Mouse (Mus musculus): Measurements from ENCODE around the gene Setd2. TPM values are rescaled to one million over a fixed set of nuclear protein-coding genes. Genes with fewer than 3 reads are reported as not detected.

Setd2 gene
- total RNA-seq, 2 experiments from 2014 or later: 43.3 to 44.3 TPM

DNA sequence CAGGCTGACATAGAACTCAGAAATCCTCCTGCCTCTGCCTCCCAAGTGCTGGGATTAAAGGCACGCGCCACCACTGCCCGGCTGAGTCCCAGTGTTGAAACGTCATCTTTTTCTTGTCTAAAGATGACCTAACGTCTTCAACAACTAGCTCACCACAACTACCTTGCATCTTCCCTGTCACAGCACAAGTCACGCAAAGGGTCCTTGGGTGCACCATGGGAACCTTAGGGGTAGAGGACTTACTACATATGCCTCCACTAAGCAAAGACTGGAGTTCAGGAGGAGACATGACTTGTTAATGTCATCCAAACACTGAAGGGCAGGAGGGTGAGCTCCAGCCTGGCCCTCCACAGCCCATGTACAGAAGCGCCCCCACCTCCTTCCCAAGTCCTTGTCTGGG is 88.3 kb downstream of the Setd2 start:
- intact Hi-C loops (cut with DNase I): loop anchor here (5.0 kb wide), 1 partner anchor 173 kb away; no protein-coding TSS in a partner anchor
- DNase-seq: no peak

DNA sequence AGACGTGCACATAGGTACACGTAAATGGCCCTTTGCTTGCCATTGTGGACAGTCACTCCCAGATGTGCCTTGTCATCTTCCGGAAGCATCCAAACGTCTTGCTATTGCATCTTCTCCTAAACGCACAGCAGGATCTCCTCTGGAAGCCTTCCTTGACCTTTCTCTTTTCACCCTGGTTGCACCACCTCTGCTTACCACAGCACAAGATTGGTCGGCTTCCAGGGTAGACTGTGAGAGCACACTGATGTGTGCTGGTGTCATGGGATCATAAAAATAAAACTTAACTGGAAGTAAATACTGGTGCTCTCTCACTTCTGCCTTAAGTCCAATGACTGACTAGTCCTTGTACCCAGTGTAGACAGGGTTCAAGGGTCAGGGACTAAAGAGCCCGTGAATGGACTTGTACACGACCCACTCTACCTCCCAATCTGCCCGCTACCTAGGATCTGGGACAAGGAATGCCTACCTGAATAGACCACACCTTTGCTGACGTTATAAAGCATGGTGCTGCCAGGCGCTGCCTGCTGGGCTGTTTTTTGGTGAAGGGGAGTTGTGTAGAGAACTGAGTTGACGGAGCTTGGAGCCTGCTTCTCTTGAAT is 90.3 kb downstream of the Setd2 start:
- DNase-seq: no peak
- intact Hi-C loops (cut with DNase I): loop anchor here (5.0 kb wide), 1 partner anchor 175 kb away; no protein-coding TSS in a partner anchor

DNA sequence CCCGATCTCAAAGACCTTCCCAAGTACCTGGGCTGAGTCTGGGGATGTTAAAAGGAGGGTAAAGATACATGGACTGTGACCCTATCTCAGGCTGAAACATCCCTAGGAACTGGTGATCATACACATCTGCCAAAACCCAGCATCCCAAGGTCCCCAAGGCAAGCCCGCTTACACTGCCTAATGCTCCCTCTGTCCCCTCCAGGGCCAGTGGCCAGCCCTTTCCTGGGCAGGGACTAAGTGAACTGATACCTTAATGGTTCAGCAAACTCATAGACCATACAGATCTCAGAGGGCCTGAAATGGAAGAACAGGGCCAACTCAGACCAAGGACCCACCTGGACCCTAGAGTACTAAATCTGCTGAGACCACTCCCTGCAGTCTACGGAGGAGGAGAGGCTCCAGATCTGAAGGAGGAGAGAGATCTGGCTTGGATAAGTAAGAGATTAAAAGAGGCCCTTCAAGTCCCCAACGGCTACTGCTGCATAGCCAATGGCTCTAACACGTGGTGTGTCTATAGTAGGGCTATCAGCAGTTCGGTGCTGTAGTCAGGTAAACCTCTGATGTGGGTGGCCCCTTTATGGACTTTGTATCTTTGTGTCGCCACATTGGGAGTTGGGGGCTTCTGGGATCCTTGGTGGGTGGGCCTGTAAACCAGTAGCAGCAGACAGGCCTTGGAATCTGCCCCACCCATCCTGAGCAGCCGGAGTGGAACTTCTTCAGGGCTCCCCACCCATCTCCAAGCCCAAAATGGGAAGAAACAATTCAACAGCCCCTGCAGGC is 91.2 kb downstream of the Setd2 start:
- no peak for DNase-seq
- intact Hi-C loops (cut with DNase I): loop anchor here (5.0 kb wide), 1 partner anchor 176 kb away; no protein-coding TSS in a partner anchor

DNA sequence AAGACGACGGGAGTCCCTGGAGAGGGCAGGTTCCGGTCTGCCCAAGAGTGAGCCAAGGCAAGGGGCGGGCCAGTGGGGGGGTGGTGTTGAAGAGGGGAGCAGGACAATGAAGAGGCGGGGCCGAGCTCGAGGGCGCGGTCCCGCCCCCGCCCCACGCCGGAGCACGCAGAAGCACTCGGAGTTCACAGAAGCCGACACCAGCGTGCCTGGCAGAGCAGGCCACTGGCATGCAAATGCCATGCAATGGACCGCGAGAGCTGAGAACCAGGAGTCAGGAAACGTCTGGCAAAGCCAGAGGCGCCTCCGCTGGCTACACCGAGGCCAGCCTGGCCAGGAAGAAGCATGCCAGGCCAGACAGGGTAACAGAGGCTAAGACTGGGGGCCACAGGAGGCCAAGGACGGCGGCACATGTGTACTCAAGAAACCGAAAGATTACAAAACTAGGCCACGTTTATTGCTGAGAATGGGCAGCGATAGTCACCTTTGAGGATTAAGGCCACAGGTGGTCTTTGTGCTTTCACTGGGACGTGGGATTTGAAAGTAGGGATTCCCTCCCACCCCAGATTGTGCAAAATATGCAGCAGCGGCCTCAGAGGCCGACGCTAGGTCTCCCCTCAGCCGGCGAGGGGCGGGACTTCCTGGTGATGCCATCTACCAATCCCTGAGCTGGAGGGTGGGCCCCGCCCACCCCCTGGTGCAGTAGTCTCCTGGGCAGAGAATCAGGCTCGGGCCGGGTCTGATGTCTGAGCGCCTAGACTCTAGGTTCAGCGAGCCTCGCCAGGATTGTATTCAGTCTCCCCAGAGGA is 92.2 kb downstream of the Setd2 start, which contains the start of gene Nradd:
Gene Nradd, minus strand, starts transcription at position 92 of the 806 bp plus-strand sequence.
- DNase-seq: peak; percentile 80 to 82
- intact Hi-C loops (cut with DNase I): loop anchor here (5.0 kb wide), 1 partner anchor 177 kb away; no protein-coding TSS in a partner anchor

DNA sequence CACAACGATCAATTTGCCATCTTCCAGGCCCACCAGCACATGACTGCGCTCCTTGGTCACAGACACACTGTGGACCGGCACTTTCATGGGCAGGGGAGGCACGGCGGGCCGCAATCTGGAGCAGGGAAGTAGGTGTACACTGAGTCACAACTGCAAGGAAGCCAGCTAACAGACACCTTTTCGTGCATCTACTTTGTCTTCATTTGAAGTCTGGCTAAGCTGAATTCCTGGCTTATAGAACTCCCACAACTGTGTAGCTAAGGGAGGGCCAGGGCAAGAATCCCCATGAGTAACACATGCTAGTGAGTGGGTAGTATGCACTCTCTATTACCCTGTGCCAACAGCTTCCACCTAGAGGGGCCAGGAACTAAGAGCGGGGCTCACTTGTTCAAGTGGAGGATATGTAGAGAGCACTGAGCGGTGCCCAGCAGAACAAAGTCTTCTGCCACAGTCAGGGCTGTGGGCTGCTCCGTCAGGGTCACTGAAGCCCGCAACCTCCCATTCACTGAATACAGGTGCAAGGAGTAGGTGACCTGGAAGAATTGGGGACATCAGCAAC is 93.0 kb downstream of the Setd2 start:
- DNase-seq: no peak
- intact Hi-C loops (cut with DNase I): no loop called here

DNA sequence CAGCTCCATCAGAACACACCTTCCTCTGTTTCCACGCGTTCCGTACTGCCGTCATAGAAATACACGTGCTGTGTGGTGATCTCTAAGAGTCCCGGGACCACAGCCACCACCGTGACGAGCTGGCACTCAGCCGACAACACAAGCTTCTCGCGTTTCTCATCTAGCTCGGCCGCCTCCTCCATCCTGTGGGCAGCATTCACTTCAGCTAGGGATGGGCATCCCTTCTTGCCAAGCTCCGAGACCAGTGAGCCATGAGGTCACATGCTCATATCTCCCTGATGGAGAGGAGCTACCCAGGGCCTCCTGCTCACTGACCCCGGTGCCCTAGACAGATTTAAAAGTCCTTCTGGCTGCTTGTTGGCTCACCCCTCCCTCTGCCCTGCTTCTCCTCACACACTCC is 97.8 kb downstream of the Setd2 start:
- no peak for DNase-seq
- intact Hi-C loops (cut with DNase I): no loop called here

DNA sequence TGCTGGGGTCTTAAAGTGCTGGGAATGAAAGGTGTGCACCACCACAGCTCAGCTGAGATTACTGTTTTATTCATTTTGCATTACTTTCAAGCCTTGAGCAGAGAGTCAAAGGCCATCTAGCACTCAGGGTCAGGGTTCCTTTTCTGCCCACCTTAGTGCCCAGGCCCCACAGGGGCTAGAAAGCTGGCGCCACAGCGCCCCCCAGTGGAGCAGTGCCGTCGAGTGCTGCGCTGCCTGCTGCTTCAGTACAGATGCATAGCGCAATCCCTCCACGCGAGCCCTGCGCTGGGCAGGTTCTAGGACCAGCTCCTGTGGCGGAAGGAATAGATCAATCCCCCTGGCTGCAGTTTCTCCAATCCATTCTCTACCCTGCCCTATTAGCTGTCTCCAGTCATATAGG is 98.8 kb downstream of the Setd2 start:
- intact Hi-C loops (cut with DNase I): no loop called here
- DNase-seq: peak; percentile 41 to 58

DNA sequence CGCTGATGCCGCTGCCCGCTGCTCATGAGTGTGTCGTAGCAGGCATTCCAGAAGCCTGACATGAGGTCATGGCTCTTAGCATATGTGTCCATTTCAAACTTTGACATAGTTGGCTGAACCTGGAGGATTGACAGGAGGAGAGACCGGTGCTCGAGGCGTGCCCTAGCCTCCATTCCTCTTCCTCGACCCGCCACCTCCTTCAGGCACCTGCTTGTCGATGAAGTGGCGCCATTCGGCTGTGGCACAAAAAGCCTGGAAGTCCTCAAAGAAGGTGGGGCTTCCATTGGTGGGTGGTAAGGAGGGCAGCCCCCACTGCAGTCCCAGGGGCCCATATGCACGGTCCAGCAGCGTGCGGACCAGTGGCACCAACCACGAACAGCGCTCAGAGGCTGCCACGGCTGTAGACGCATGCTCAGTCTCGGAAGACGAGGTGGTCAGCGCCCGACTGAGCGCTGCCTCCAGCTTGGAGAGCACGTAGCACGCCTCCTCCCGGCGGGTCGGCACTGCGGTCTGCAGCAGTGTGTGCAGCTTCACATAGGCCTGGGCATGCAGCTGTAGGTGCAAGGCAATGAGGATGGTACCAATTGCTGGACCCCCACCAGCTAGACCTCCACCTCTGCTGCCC is 99.4 kb downstream of the Setd2 start:
- no peak for DNase-seq
- intact Hi-C loops (cut with DNase I): no loop called here

DNA sequence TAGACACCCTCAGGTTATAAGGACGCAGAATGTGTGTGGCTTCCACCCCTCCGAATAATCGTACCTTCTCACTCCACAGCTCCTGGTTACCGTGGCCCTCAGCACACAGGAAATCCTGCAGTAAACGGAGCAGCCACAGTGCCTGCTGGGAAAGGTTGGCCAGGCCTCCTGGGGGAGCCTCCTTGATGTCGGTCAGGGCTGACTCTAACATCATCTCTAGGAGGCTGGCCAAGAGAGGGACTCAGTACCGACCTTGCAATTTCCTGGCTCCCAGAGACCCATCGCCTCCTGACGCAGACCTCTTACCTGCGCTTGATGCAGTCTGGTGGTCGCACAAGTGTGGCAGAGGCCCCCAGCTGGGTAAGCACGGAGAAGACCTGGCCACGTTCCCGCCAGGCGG is 100.3 kb downstream of the Setd2 start:
- intact Hi-C loops (cut with DNase I): no loop called here
- DNase-seq: no peak

DNA sequence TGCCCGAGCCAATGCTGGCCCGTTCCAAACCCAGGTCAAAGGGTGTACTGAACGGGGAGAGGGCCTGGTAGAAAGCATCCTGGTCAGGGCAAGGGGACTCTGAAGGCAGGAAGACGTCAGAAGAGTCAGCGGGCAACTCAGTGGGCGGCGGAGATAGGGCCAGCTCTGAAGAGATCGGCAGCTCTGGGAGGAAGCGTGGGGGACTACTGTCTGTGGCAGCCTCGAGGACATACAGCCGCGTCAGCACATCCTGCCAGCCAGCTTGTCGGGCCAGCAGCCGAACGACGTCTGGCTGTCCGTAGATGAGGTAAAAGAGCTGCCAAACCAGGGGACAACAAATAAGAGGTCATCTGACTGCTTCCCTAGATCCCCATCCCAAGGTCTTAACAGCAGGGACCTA is 101.5 kb downstream of the Setd2 start:
- no peak for DNase-seq
- intact Hi-C loops (cut with DNase I): loop anchor here (2.0 kb wide), 3 partner anchors 19 to 237 kb away; no protein-coding TSS in a partner anchor

DNA sequence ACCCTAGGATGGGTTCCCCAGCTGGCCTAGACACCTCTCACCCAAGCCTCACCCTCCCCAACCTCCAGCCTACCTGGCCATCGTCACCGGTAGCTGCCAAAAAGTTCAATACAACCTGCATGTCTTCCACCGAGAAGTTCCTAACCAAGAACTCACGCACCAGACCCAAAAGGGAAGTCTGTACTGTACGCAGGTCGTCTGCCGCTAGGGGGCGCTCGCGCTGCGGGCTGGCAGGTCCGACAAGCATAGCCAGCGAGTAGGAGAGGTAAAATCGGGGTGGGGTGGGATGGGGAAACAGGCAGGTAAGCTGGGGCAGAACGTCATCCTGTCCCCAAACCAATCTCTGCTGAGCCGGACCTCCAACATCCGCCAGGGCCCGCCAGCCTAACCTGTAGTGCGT is 102.8 kb downstream of the Setd2 start:
- peak; percentile 89 to 97 for DNase-seq
- intact Hi-C loops (cut with DNase I): loop anchor here (1.0 to 2.0 kb wide), 5 partner anchors 18 to 236 kb away; no protein-coding TSS in a partner anchor

DNA sequence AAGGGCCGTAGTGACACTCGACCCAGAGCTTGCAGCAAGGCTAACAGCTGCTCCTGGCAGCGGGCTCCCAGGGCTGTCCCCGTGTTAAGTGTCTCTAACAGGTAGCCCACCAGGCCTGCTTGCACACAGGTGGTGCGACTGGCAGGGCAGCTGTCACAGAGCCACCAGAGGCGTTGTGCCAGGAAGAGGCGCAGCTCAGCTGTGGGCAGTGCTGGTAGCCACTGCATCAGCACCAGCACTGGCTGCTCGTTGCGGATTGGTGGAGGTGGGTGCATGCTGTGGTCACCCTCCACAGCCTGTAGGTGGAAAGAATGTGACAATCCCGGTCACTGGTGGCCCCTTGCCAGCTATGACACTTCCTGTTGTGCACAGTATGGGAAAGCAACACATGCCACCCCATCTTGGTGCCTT is 106.2 kb downstream of the Setd2 start:
- DNase-seq: no peak
- intact Hi-C loops (cut with DNase I): no loop called here

DNA sequence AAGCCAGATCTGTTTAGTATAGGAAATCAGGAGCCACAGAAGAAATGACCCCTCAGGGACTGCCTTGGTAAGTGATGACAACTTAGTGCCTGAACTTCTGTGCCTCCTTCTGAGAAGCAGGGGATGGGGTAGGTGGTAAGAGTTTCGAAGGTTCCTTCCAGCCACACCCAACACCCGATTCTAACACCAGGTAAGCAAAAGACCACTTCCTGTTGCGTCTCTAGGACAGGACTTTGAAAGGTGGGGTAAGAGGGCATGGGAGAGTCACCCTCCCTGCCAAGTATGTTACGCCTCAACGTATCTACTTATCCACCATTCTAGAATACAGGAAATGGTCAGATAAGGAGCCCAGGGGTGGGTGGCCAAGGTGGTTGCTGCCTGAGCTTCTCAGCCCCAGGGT is 108.6 kb downstream of the Setd2 start:
- DNase-seq: no peak
- intact Hi-C loops (cut with DNase I): no loop called here

DNA sequence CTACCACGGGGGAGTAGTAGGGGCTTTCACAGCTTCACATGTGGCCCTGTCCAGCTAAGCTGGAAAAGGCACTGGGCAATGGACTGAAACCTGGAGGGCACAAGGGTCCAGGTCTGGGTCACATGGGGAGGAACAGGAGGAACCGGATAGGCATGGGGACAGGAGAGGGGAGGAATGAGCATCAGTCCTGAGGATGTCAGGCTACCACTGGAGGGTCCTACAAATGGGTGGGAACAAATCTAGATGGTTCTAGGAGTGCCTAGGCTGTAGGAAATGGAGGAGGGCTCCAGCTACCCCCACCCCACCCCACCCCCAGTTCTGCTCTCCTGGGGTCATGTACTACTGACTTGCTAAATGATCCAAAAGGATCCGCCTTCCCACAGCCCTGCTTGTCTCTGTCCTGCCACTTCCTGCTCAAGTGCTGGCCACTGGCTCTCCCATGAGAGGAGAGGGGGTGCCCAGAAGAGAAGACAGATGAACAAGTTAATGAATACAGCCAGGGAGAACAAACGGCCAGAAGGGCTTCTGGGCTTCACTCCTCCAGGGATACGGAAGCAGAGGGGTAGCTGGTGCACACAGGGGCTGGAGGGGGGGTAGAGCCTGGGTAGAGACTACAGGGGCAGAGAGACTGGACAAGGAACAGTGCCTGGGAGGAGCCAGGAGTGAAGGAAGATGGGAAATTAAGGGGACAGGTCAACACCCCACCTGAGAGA is 110.6 kb downstream of the Setd2 start:
- intact Hi-C loops (cut with DNase I): no loop called here
- DNase-seq: no peak

DNA sequence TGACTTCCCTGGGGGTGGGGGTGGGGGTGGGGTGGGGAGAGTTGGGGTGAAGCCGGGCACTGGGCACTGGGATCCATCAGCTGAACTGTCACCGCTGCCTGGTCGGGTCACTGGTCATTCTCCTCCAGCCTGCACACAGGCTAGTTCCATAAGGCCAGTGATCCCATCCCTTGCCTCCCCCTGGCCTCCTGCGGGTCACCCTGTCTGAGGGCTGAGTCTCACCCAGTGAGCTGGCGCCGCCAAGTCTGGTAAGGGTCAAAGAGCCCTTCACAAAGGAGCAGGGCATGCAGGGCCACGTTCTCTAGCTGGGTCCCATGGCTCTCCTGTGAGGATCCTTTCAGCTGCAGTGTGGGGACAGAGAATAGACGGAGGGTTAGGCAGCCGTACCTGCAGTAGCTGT is 111.4 kb downstream of the Setd2 start:
- no peak for DNase-seq
- intact Hi-C loops (cut with DNase I): no loop called here

DNA sequence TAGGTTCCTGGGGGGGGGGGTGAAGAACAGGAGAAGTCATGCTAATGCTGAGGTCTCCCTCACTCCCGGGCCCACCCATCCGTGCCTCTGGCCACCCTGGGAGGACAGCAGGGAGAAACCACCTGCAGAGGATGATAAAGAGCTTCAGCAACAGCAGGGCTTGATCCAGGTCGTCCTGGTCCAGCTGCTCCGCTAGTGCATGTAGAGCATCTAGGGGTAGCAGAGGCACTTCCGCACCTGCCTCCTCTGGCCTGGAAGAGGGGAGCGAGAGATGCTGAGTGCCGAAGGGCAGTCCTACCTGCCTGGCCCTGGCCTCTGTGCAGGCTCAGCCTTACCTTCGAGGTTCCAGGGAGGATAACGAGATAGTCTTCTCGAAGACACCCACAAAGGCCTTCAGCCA is 111.9 kb downstream of the Setd2 start:
- DNase-seq: no peak
- intact Hi-C loops (cut with DNase I): no loop called here

DNA sequence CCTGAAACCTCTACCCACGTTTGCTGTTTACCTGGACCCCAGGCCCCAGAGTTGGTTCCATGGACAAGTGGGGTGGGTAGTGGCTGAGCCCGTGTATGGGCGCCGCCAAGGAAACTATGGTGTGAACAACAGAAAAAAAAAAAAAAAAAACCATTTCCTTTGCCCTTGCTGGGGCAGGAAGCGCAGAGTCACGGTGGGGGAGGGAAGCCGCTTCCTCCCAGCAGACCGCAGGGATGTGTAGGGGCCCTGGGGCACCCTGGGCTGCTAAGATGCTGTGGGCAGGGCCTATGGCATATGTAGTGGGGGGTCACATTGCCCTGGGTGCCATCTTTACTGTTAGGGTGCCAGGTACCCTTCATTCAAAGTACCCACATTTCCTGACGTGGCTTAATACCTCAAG is 112.8 kb downstream of the Setd2 start:
- no peak for DNase-seq
- intact Hi-C loops (cut with DNase I): loop anchor here (5.0 kb wide), 1 partner anchor 132 kb away; no protein-coding TSS in a partner anchor

DNA sequence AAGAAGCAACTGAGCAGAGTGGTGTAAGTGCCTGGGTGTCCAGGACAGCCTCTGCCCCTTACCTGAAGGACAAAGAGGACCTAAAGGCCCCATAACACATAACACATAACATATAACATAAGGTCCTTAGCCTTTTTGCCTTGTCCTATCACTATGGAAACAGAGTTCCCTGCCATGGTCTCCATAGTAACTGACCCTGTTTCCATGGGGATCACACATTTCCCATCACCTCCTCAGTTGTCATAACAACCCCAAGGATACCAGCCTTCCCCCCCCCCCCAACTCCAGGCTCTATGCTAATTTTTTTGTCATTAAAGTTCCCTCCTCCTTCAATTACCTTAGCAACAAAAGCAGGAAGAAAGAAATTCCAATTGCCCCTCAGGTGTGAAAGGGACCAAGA is 117.4 kb downstream of the Setd2 start:
- no peak for DNase-seq
- intact Hi-C loops (cut with DNase I): loop anchor here (5.0 kb wide), 1 partner anchor 128 kb away; no protein-coding TSS in a partner anchor

DNA sequence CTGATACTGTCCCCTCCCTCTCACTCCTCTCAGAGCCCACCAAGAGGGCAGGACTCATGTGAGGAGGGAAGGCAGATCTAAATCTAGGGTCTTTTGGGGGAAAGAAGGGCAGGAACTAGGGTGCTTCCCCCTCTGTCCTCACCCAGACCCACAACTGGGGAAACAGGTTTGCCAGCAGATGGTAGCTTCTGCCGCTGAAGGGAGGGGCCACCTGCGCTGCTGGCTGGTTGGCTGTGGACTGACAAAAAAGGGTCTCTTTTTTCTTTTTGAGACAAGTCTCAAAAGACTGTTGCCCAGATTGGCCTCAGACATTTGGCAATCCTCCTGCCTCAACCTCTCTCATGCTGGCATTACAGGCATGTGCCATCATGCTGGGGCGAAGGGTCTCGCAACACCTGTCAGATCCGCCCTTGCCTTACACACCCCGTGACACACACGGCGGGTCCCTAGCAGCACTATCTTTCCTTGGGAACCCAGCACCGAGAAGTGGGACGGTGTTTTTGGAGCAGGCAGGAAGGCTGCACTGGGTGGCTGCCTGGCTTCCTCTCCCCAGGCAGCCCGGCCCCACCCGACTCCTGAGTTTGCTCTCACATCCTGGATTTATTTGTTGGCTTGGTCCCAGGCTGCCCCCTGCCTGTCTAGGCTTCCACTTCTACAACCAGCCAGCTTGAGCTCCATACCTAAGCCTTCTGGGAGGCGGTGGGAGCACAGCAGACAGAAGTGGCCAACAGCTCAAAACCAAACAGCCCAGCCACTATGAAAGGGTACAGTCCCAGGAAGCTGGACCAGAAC is 119.7 kb downstream of the Setd2 start:
- intact Hi-C loops (cut with DNase I): loop anchor here (2.0 kb wide), 1 partner anchor 17 kb away; no protein-coding TSS in a partner anchor
- DNase-seq: peak; percentile 52
